Mouse (Mus musculus): ENCODE results near the gene Il13. TPM values are rescaled to one million over a fixed set of nuclear protein-coding genes. Genes with fewer than 3 reads are reported as not detected.

Il13 gene
- not detected for total RNA-seq (2021)
- long read RNA-seq, experiment 1: 0 reads
- long read RNA-seq, experiment 2: 0 reads

GRCm38 (mm10) chr11:53634556-53634955 is at the start of gene Il13:
Il13 (minus strand) TSS chr11:53634702.
- DNase-seq (ENCODE audit: low spot score in 2 of 2): no peak

GRCm38 (mm10) chr11:53682994-53683530 is 48.6 kb upstream of the Il13 start:
- DNase-seq (ENCODE audit: low spot score in 2 of 2): no peak

- DNase-seq (ENCODE audit: low spot score in 2 of 2): no peak
These were observed 47.7 kb upstream of the Il13 start for GRCm38 (mm10) chr11:53682170-53682569.

- no peak for DNase-seq (ENCODE audit: low spot score in 2 of 2)
These were observed 47.2 kb upstream of the Il13 start for GRCm38 (mm10) chr11:53681686-53682085.

- DNase-seq (ENCODE audit: low spot score in 2 of 2): no peak
These were observed 45.6 kb upstream of the Il13 start for GRCm38 (mm10) chr11:53680141-53680540.

- no peak for DNase-seq (ENCODE audit: low spot score in 2 of 2)
These were observed 36.9 kb upstream of the Il13 start for GRCm38 (mm10) chr11:53671414-53671813.

- DNase-seq (ENCODE audit: low spot score in 2 of 2): no peak
These were observed 29.6 kb upstream of the Il13 start for GRCm38 (mm10) chr11:53664091-53664490.

GRCm38 (mm10) chr11:53662794-53663674 is 28.5 kb upstream of the Il13 start:
- DNase-seq (ENCODE audit: low spot score in 2 of 2): no peak

- no peak for DNase-seq (ENCODE audit: low spot score in 2 of 2)
These were observed 23.3 kb upstream of the Il13 start for GRCm38 (mm10) chr11:53657828-53658227.

GRCm38 (mm10) chr11:53657381-53657780 is 22.9 kb upstream of the Il13 start:
- DNase-seq (ENCODE audit: low spot score in 2 of 2): no peak

- no peak for DNase-seq (ENCODE audit: low spot score in 2 of 2)
These were observed 22.2 kb upstream of the Il13 start for GRCm38 (mm10) chr11:53656558-53657202.

GRCm38 (mm10) chr11:53655043-53655442 is 20.5 kb upstream of the Il13 start:
- DNase-seq (ENCODE audit: low spot score in 2 of 2): no peak

- no peak for DNase-seq (ENCODE audit: low spot score in 2 of 2)
These were observed 17.9 kb upstream of the Il13 start for GRCm38 (mm10) chr11:53652427-53652826.

- DNase-seq (ENCODE audit: low spot score in 2 of 2): no peak
These were observed 16.9 kb upstream of the Il13 start for GRCm38 (mm10) chr11:53651441-53651840.

- no peak for DNase-seq (ENCODE audit: low spot score in 2 of 2)
These were observed 9.5 kb upstream of the Il13 start for GRCm38 (mm10) chr11:53644017-53644416.

- DNase-seq (ENCODE audit: low spot score in 2 of 2): no peak
These were observed 8.3 kb upstream of the Il13 start for GRCm38 (mm10) chr11:53642744-53643279.

- no peak for DNase-seq (ENCODE audit: low spot score in 2 of 2)
These were observed 3.3 kb upstream of the Il13 start for GRCm38 (mm10) chr11:53637803-53638260.

- DNase-seq (ENCODE audit: low spot score in 2 of 2): no peak
These were observed 2.7 kb upstream of the Il13 start for GRCm38 (mm10) chr11:53637046-53637802.

- no peak for DNase-seq (ENCODE audit: low spot score in 2 of 2)
These were observed 1.7 kb upstream of the Il13 start for GRCm38 (mm10) chr11:53636183-53636646.

GRCm38 (mm10) chr11:53635590-53636182 is 1.2 kb upstream of the Il13 start:
- no peak for DNase-seq (ENCODE audit: low spot score in 2 of 2)

Data from adrenal gland, adult 18-20 months (tissue).